Mouse (Mus musculus) midbrain, embryonic 10.5 days (tissue): ENCODE results near the gene Wt1. TPM values are rescaled to one million over a fixed set of nuclear protein-coding genes. Genes with fewer than 3 reads are reported as not detected.

ENCODE experiments used
- DNase-seq: peaks from one replicate; pipeline ENCODE4 v3.0.0-alpha.2; 2017; ENCODE audit warnings: low spot score
- H3K27ac ChIP-seq: fragments of 300-500 bp; sonication (generic); replicated peaks from 2 replicates; pipeline ENCODE4 v1.5.1; 2016; ENCODE audit warnings: mild to moderate bottlenecking
- H3K27me3 ChIP-seq: fragments of 300-500 bp; sonication (generic); 2 replicates; pipeline ENCODE4 v1.6.1; 2016; ENCODE audit warnings: low read depth, mild to moderate bottlenecking; ENCODE audit not compliant: poor library complexity, severe bottlenecking
- H3K36me3 ChIP-seq: fragments of 300-500 bp; sonication (generic); 2 replicates; pipeline ENCODE4 v1.6.1; 2016; ENCODE audit warnings: mild to moderate bottlenecking, moderate library complexity
- H3K4me1 ChIP-seq: fragments of 300-500 bp; sonication (generic); 2 replicates; pipeline ENCODE4 v1.6.1; 2016
- H3K4me3 ChIP-seq: fragments of 300-500 bp; sonication (generic); 2 replicates; pipeline ENCODE4 v1.5.1; 2016; ENCODE audit warnings: mild to moderate bottlenecking, moderate library complexity
- H3K9me3 ChIP-seq: fragments of 300-500 bp; sonication (generic); replicated peaks from 2 replicates; pipeline ENCODE4 v1.6.1; 2016; ENCODE audit warnings: mild to moderate bottlenecking
- WGBS: fragments of 180-500 bp; shearing (Covaris S2); methylation state at CpG from one replicate; pipeline ENCODE4 v1.1.7; 2016; 5-methylcytosine and 5-hydroxymethylcytosine counted together
- polyA plus RNA-seq: library from polyadenylated mRNA; unstranded; fragments of >200 nt; fragmentation: Nextera tagmentation; extraction: Ambion mirVana; gene quantifications from 2 replicates; pipeline ENCODE4 v1.2.1, GENCODE M21; 2016

The Wt1 gene
- polyA plus RNA-seq, 1 experiment from 2014 or later, result not detected

- Histone ChIP-seq H3K27me3 (no peaks in the 10 kb centered on the region), H3K9me3 (no peaks in the 10 kb centered on the region), H3K36me3 (no peaks in the 10 kb centered on the region), H3K27ac (no peak overlapping the region), H3K4me3 (no peak overlapping the region), H3K4me1 (peaks cover 5% of the 10 kb centered on the region; the same call in 1 of the 2 replicates)
- WGBS, result 62% methylated on average over 8 of the region's 8 CpGs
- no peak for DNase-seq
These were observed 89.6 kb downstream of the Wt1 start for GRCm38 (mm10) chr2:105215914-105216313.

GRCm38 (mm10) chr2:105219229-105219628, 92.9 kb downstream of the Wt1 start:
- DNase-seq, result no peak
- H3K4me3 ChIP-seq, result no peak overlapping the region
- WGBS, result 89% methylated on average over 5 of the region's 5 CpGs
- H3K4me1 ChIP-seq, result peaks cover 10% of the 10 kb centered on the region
- H3K9me3 ChIP-seq, result no peaks in the 10 kb centered on the region
- H3K36me3 ChIP-seq, result no peaks in the 10 kb centered on the region
- H3K27me3 ChIP-seq, result peaks cover 10% of the 10 kb centered on the region
- H3K27ac ChIP-seq, result no peak overlapping the region

GRCm38 (mm10) chr2:105219664-105220063, 93.3 kb downstream of the Wt1 start:
- Histone ChIP-seq H3K36me3 (no peaks in the 10 kb centered on the region), H3K4me1 (peaks cover 15% of the 10 kb centered on the region), H3K27me3 (peaks cover 14% of the 10 kb centered on the region), H3K27ac (no peak overlapping the region), H3K9me3 (no peaks in the 10 kb centered on the region), H3K4me3 (no peak overlapping the region)
- WGBS, result 71% methylated on average over 8 of the region's 8 CpGs
- no peak for DNase-seq

- Histone ChIP-seq H3K27me3 (peaks cover 26% of the 10 kb centered on the region), H3K27ac (no peak overlapping the region), H3K4me1 (peaks cover 14% of the 10 kb centered on the region), H3K36me3 (no peaks in the 10 kb centered on the region), H3K4me3 (no peak overlapping the region), H3K9me3 (no peaks in the 10 kb centered on the region)
- no peak for DNase-seq
- WGBS, result 88% methylated on average over 9 of the region's 9 CpGs
These were observed 94.5 kb downstream of the Wt1 start for GRCm38 (mm10) chr2:105220738-105221303.

Other genes with a start within 250 kb of the Wt1 start
- 285 and 314 TPM in 2 replicates for gene Eif3m, start 109.4 kb upstream of the Wt1 start, polyA plus RNA-seq
- not detected in 2 replicates for gene Gm11060, start 34.5 kb upstream of the Wt1 start, polyA plus RNA-seq
- gene Them7, start 97.8 kb downstream of the Wt1 start, polyA plus RNA-seq, result 0.10 and 0.46 TPM in 2 replicates